Mouse (Mus musculus): ENCODE results near the gene Aldh6a1.

DNA sequence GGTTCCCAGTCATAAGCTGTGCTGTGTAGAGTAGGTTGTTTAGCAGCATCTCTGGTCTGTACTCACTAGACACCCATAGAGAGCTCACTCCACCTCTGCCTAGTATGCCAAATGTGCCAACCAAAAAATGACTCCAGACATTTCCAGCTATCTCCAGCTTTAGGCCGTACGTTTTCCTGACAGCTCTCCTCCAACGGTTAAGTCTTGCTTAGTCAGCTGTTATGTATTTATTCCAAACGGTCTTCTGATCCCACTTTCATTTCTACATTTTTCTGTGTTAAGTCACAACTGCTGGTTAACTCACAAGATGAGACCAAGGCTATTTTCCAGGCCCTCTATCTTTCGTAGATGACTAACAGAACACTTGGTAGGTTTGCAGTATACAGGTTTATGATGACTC, 52.2 kb downstream of the Aldh6a1 start:
- TF ChIP-seq CTCF (IDR thresholded peaks at IDR 0.05; ENCODE audit: control insufficient read depth, insufficient read depth, insufficient read length) (no peak), MAX (IDR thresholded peaks at IDR 0.05) (no peak), USF1 (IDR thresholded peaks at IDR 0.05; ENCODE audit: low read depth) (no peak), MYOD1 (IDR thresholded peaks at IDR 0.05; ENCODE audit: control insufficient read depth, insufficient read length, low read depth) (no peak), MYOG (IDR thresholded peaks at IDR 0.05; ENCODE audit: control insufficient read depth, extremely low read depth, insufficient read length) (no peak), CEBPB (IDR thresholded peaks at IDR 0.05; ENCODE audit: low read depth) (no peak), FOSL1 (IDR thresholded peaks at IDR 0.05; ENCODE audit: insufficient read depth, low read length, poor library complexity, severe bottlenecking) (no peak)

Data from C2C12 (cell line).